Mouse (Mus musculus) limb, embryonic 10.5 days (tissue): ENCODE measurements at regions not wholly inside any gene's neighbourhood (a gene's known extent, or its start where the extent isn't known, plus 50 kb on each side); places are given as distances from the start of the nearest gene placed in this dataset.
A peak's percentile ranks its signal among the peaks of the same experiment; 100 is the strongest.

Experiments used
- DNase-seq: peaks from one replicate; pipeline ENCODE4 v3.0.0-alpha.2; 2017; ENCODE audit warnings: low spot score
- H3K27ac ChIP-seq: fragments of 300-500 bp; sonication (generic); 2 replicates; pipeline ENCODE4 v1.5.1; 2016; ENCODE audit warnings: mild to moderate bottlenecking
- H3K27me3 ChIP-seq: fragments of 300-500 bp; sonication (generic); 2 replicates; pipeline ENCODE4 v1.6.1; 2016; ENCODE audit warnings: low read depth, mild to moderate bottlenecking; ENCODE audit not compliant: poor library complexity, severe bottlenecking
- H3K36me3 ChIP-seq: fragments of 300-500 bp; sonication (generic); 2 replicates; pipeline ENCODE4 v1.6.1; 2016; ENCODE audit warnings: mild to moderate bottlenecking, moderate library complexity
- H3K4me1 ChIP-seq: fragments of 300-500 bp; sonication (generic); 2 replicates; pipeline ENCODE4 v1.6.1; 2016
- H3K4me3 ChIP-seq: fragments of 300-500 bp; sonication (generic); 2 replicates; pipeline ENCODE4 v1.5.1; 2016; ENCODE audit warnings: mild to moderate bottlenecking, moderate library complexity
- H3K9me3 ChIP-seq: fragments of 300-500 bp; sonication (generic); replicated peaks from 2 replicates; pipeline ENCODE4 v1.6.1; 2016; ENCODE audit warnings: mild to moderate bottlenecking
- WGBS: fragments of 180-500 bp; shearing (Covaris S2); methylation state at CpG from one replicate; pipeline ENCODE4 v1.1.7; 2016; 5-methylcytosine and 5-hydroxymethylcytosine counted together

DNA sequence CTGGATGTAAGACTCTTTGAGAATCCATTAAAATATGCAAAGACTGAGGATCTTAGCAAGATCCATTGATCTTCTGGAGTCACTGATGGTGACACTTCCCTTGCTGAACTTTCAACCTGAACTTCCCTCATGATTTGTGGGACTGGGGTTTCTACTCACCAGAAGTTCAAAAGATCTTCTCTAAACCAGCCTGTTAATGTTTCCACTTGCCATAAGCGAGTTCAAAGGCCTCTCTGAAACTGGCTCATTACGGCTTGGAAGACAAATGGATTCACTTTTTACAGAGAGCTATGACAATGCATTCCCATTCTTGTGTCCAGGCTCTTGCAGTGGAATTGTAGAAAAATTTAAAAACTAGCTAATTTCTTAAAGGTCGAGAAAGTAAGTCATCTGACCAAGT, 102.6 kb downstream of the Plk2 start:
- peaks cover 3% of the 10 kb centered on the region for H3K4me1 ChIP-seq
- H3K27me3 ChIP-seq = no peaks in the 10 kb centered on the region
- no peaks in the 10 kb centered on the region for H3K36me3 ChIP-seq
- H3K9me3 ChIP-seq = no peaks in the 10 kb centered on the region
- no peak overlapping the region for H3K4me3 ChIP-seq
- DNase-seq = no peak
- no peak overlapping the region for H3K27ac ChIP-seq
- WGBS = 65% methylated on average over 3 of the region's 3 CpGs

DNA sequence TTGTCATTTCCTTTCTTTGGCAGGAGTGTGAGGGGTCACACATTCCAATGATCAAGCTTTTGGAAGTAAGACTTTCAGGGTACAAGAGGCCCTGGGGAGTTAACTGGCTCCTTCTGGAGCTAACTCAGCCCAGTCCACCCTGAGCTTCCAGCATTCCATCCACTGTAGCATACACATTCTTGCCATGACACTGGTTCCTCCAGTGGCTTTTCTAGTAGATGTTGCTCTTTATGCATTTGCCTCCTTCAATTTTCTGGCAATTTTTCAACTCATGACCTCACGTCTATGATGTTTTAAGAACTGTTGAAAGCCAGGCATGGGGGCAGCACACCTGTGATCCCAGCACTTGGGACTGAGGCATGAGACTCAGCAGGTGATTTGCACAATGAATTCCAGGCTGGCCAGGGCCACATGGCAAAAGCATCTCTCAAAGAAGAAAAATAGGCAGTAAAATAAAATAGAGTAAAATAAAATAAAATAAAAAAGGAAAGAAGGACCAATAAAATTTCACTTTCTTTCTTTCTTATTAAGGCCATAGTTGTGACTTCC, 113.0 kb downstream of the Plk2 start:
- no peaks in the 10 kb centered on the region for H3K36me3 ChIP-seq
- WGBS = 73% methylated on average over 1 of the region's 1 CpGs
- H3K4me1 ChIP-seq = no peaks in the 10 kb centered on the region
- H3K27ac ChIP-seq = no peak overlapping the region
- no peaks in the 10 kb centered on the region for H3K27me3 ChIP-seq
- H3K9me3 ChIP-seq = no peaks in the 10 kb centered on the region
- no peak for DNase-seq
- H3K4me3 ChIP-seq = no peak overlapping the region

DNA sequence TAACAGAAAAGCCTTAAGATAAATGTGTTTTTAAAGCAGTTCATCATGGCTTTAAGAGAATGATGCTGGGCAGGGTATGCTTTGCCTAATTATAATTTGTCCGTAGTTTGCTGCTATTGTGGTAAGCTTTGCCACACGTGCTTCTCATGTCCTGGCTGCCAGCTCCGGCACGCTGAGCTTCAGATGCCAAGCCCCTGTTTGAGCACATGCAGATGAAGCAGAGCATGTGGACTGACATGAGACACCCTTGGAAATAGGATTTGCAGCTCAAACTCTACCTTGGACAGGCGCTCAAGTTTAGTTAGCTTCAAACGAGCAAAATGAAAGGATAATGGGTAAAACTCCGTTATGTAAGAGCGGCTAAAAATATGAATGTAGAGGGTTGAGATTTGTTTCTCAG, 123.1 kb downstream of the Plk2 start:
- Histone ChIP-seq H3K27me3 (no peaks in the 10 kb centered on the region), H3K36me3 (no peaks in the 10 kb centered on the region), H3K4me1 (no peaks in the 10 kb centered on the region), H3K4me3 (no peak overlapping the region), H3K9me3 (no peaks in the 10 kb centered on the region), H3K27ac (no peak overlapping the region)
- no peak for DNase-seq
- WGBS = 93% methylated on average over 8 of the region's 8 CpGs

- no peak overlapping the region for H3K27ac ChIP-seq
- H3K36me3 ChIP-seq = no peaks in the 10 kb centered on the region
- DNase-seq = no peak
- 91% methylated on average over 4 of the region's 4 CpGs for WGBS
- no peak overlapping the region for H3K4me3 ChIP-seq
- H3K9me3 ChIP-seq = no peaks in the 10 kb centered on the region
- no peaks in the 10 kb centered on the region for H3K27me3 ChIP-seq
- H3K4me1 ChIP-seq = no peaks in the 10 kb centered on the region
These were observed 128.1 kb downstream of the Plk2 start for GRCm38 (mm10) chr13:110522974-110523373.

- no peak for DNase-seq
- Histone ChIP-seq H3K36me3 (no peaks in the 10 kb centered on the region), H3K27me3 (no peaks in the 10 kb centered on the region), H3K4me3 (no peak overlapping the region), H3K9me3 (no peaks in the 10 kb centered on the region), H3K27ac (no peak overlapping the region), H3K4me1 (peaks cover 4% of the 10 kb centered on the region; the same call in 1 of the 2 replicates)
- WGBS = 93% methylated on average over 3 of the region's 3 CpGs
These were observed 132.8 kb downstream of the Plk2 start for GRCm38 (mm10) chr13:110527681-110528080.

DNA sequence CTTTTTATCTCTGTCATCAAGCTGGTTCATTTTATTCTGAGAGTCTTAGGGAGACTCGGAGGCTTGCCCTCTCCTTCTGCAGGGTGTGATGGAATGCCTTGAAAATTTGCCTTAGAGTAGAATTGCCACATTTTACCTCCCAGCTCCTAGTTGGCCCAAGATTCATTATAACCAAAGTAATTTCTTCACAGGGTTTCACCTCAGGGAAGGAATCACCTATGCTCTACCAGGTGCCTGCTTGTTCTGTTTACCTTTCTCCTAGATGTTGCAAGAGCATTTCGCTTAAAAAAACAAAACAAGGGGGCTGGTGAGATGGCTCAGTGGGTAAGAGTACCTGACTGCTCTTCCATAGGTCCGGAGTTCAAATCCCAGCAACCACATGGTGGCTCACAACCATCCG, 134.8 kb downstream of the Plk2 start:
- 95% methylated on average over 4 of the region's 4 CpGs for WGBS
- no peaks in the 10 kb centered on the region for H3K27me3 ChIP-seq
- no peaks in the 10 kb centered on the region for H3K9me3 ChIP-seq
- no peak for DNase-seq
- no peaks in the 10 kb centered on the region for H3K36me3 ChIP-seq
- peaks cover 9% of the 10 kb centered on the region for H3K4me1 ChIP-seq
- H3K27ac ChIP-seq = no peak overlapping the region
- no peak overlapping the region for H3K4me3 ChIP-seq

DNA sequence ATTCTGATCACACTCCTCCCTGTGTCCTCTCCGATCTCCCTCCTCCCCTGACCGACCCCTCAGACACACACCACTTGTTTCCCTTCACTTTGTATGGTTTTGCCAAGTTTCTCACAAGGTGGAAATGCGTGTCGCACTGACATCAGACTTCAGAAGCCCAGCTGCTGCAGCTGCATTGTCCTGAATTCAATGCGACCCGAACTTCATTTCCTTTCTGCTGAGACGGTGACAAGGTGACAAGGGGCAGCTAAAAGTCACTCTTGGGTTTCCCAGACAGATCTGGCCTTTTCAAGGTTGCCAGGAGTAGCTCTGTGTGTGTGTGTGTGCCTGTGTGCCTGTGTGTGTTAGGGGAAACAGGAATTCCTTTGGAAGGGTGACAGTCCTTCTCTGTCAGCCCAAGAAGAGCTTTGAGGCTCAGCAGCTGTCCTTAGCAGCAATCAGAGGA, 139.5 kb downstream of the Plk2 start:
- whole genome bisulfite sequencing = 37% methylated on average over 7 of the region's 7 CpGs
- 0 out of 2 replicates have a peak overlapping the region, but pooled peaks have one; percentile 42 for H3K27ac ChIP-seq
- H3K4me3 ChIP-seq = no peak overlapping the region
- H3K36me3 ChIP-seq = no peaks in the 10 kb centered on the region
- peaks cover 23% of the 10 kb centered on the region for H3K4me1 ChIP-seq
- H3K9me3 ChIP-seq = no peaks in the 10 kb centered on the region
- peak; percentile 34 for DNase-seq
- no peaks in the 10 kb centered on the region for H3K27me3 ChIP-seq

- WGBS = 70% methylated on average over 2 of the region's 2 CpGs
- Histone ChIP-seq H3K4me3 (no peak overlapping the region), H3K36me3 (no peaks in the 10 kb centered on the region), H3K27ac (no peak overlapping the region), H3K4me1 (peaks cover 23% of the 10 kb centered on the region), H3K9me3 (no peaks in the 10 kb centered on the region), H3K27me3 (no peaks in the 10 kb centered on the region)
- no peak for DNase-seq
These were observed 140.9 kb downstream of the Plk2 start for GRCm38 (mm10) chr13:110535785-110536184.

- WGBS = 71% methylated on average over 7 of the region's 7 CpGs
- Histone ChIP-seq H3K36me3 (no peaks in the 10 kb centered on the region), H3K27ac (0 out of 2 replicates have a peak overlapping the region, but pooled peaks have one; percentile 14), H3K27me3 (no peaks in the 10 kb centered on the region), H3K4me1 (peaks cover 20% of the 10 kb centered on the region), H3K9me3 (no peaks in the 10 kb centered on the region), H3K4me3 (no peak overlapping the region)
- no peak for DNase-seq
These were observed 143.2 kb downstream of the Plk2 start for GRCm38 (mm10) chr13:110537960-110538463.

GRCm38 (mm10) chr13:110540543-110541265, 145.9 kb downstream of the Plk2 start:
- Histone ChIP-seq H3K27ac (no peak overlapping the region), H3K4me3 (no peak overlapping the region), H3K9me3 (no peaks in the 10 kb centered on the region), H3K27me3 (no peaks in the 10 kb centered on the region), H3K36me3 (no peaks in the 10 kb centered on the region), H3K4me1 (peaks cover 9% of the 10 kb centered on the region)
- DNase-seq = no peak
- 88% methylated on average over 13 of the region's 13 CpGs for WGBS

DNA sequence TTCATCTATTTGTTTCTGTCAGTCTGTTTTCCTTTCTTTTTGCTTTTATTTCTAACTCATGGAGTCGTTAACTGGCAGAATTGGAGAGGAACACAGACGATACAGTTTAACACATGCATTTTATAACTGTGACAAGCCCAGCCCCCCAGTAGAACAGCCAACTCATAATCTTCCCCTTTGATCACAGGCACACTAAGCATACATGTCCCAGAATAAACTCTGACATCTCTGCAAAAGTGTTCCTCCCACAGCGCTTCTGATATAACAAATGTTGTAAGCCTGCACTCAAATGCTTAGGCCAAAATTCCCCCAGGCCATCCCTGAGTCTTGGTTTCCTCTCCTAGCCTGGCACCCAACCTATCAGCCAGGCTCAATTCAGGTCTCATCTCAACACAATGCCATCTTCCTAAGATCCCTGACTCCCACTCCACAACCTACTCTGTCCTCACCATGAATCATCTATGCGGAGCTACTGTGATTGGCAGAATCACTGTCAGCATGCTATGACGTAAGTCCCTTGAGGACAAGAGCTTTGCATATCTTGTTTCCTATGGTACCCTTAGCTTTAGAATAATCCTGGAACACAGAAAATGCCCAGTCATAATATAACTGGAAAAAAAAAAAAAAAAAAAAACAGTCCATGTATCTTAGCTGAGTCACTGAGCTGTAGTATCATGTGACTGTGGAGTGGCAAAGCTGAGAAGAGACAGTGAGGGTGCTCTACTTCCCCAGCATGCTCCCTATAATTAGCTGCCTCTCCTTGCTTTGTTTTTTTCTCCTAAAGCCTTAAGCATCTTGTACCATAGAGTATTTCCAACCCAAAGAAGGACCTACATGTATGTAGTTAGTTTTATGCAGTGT, 146.7 kb downstream of the Plk2 start:
- no peak for DNase-seq
- no peaks in the 10 kb centered on the region for H3K27me3 ChIP-seq
- no peak overlapping the region for H3K27ac ChIP-seq
- H3K4me1 ChIP-seq = peaks cover 7% of the 10 kb centered on the region
- WGBS = 88% methylated on average over 5 of the region's 5 CpGs
- no peaks in the 10 kb centered on the region for H3K9me3 ChIP-seq
- no peak overlapping the region for H3K4me3 ChIP-seq
- H3K36me3 ChIP-seq = no peaks in the 10 kb centered on the region

GRCm38 (mm10) chr13:110542303-110543065, 147.6 kb downstream of the Plk2 start:
- Histone ChIP-seq H3K27ac (no peak overlapping the region), H3K27me3 (no peaks in the 10 kb centered on the region), H3K4me1 (peaks cover 7% of the 10 kb centered on the region), H3K36me3 (no peaks in the 10 kb centered on the region), H3K9me3 (no peaks in the 10 kb centered on the region), H3K4me3 (no peak overlapping the region)
- no peak for DNase-seq
- 91% methylated on average over 5 of the region's 5 CpGs for WGBS
